Mouse (Mus musculus): ENCODE results near the gene Atxn2l.

DNA sequence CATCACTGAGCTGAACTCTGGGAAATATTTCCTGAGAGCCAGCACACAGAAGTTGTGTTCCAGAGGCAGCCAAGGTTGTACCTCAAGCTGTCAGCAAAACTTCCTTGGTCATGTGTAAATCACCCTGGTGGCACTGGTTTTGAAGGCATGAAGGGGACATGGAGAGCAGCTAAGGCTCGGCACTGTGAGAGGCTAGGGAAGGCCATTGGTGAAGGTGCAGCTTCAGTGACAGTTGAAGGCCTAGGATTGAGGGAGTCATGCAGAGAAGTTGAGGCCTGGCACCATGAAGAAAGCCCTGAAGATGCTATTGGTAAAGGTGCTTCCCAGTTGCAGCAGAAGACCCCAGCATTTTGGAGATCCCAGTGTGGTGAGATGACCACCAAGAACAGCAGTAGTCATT is 38.4 kb upstream of the Atxn2l start:
- TF ChIP-seq POLR2AphosphoS5 (IDR thresholded peaks at IDR 0.05; ENCODE audit: insufficient replicate concordance, low read depth, low read length) (no peak), CTCF (IDR thresholded peaks at IDR 0.05; ENCODE audit: low read depth, low read length) (no peak), TAL1 (conservative IDR thresholded peaks at IDR 0.05; ENCODE audit: low read depth, low read length) (no peak), GATA1 (IDR thresholded peaks at IDR 0.05; ENCODE audit: borderline replicate concordance, low read length) (no peak)
